Mouse (Mus musculus) cerebellum, adult 2 months (tissue): ENCODE data around the gene Pwwp2a. TPM values are rescaled to one million over a fixed set of nuclear protein-coding genes. Genes with fewer than 3 reads are reported as not detected.

Experiments used
- DNase-seq, 2 experiments: peaks; one replicate each; pipeline ENCODE4 v3.0.0; 2021
- H3K27ac ChIP-seq: fragments of 200-500 bp; 2 replicates; pipeline ENCODE4 v1.5.1; 2012; ENCODE audit warnings: low read length, control low read depth, inconsistent platforms; ENCODE audit not compliant: insufficient read depth
- H3K27me3 ChIP-seq: fragments of 200-500 bp; 2 replicates; pipeline ENCODE4 v1.6.1; 2012; ENCODE audit warnings: inconsistent platforms, mild to moderate bottlenecking, low read length, moderate library complexity; ENCODE audit not compliant: control insufficient read depth, insufficient read depth
- H3K4me1 ChIP-seq: fragments of 200-500 bp; 2 replicates; pipeline ENCODE4 v1.6.1; 2011; ENCODE audit warnings: low read length; ENCODE audit not compliant: control insufficient read depth, insufficient read depth
- H3K4me3 ChIP-seq: fragments of 200-500 bp; replicated peaks from 2 replicates; pipeline ENCODE3; 2011; ENCODE audit warnings: mild to moderate bottlenecking, low read depth, low read length, control low read depth; ENCODE audit not compliant: insufficient read depth
- CTCF ChIP-seq: fragments of 200-500 bp; IDR thresholded peaks from 2 replicates; pipeline ENCODE4 v1.5.1; 2011; ENCODE audit warnings: low read depth, mild to moderate bottlenecking, control low read depth, low read length, moderate library complexity, borderline replicate concordance; ENCODE audit not compliant: insufficient read depth
- POLR2A ChIP-seq: fragments of 200-500 bp; IDR thresholded peaks from 2 replicates; pipeline ENCODE4 v1.6.1; 2011; ENCODE audit warnings: low read length, control low read depth, borderline replicate concordance; ENCODE audit not compliant: insufficient read depth
- WGBS: fragments of 180-500 bp; shearing (Covaris S2); methylation state at CpG from one replicate; pipeline ENCODE4 v1.1.7; 2018; 5-methylcytosine and 5-hydroxymethylcytosine counted together
- polyA plus RNA-seq: library from polyadenylated mRNA; depleted of rRNA; stranded (reverse); fragments of >200 nt; gene quantifications from 2 replicates; pipeline ENCODE4 v1.2.3, GENCODE M21; 2012

Pwwp2a gene
- polyA plus RNA-seq, 1 experiment: 42.0 TPM

DNA sequence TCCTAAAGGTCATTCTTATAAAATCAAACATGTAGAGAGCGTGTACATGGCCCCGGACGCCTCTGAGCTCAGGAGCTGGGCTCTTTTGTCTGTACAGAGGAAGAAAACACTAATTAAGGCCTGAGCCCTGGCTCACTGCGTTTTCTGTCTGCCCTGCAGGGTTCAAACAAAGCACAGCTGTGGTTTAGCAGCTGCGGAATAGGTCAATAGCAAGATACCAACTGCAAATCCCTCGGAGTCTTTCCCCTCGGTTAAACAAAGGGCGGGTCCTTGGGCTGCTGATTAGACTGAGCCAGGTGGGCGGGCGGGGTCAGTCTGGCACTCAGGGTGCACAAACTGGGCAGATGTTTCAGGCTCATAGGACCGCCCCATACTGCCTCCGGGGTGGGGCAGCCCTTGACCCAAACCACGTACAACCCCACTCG is 28.7 kb upstream of the Pwwp2a start:
- Histone ChIP-seq H3K4me1 (no peaks in the 10 kb centered on the region), H3K27me3 (no peaks in the 10 kb centered on the region), H3K4me3 (no peak overlapping the region), H3K27ac (no peak overlapping the region)
- DNase-seq: no peak
- 52% methylated on average over 14 of the region's 14 CpGs for WGBS
- TF ChIP-seq CTCF (no peak), POLR2A (no peak)

DNA sequence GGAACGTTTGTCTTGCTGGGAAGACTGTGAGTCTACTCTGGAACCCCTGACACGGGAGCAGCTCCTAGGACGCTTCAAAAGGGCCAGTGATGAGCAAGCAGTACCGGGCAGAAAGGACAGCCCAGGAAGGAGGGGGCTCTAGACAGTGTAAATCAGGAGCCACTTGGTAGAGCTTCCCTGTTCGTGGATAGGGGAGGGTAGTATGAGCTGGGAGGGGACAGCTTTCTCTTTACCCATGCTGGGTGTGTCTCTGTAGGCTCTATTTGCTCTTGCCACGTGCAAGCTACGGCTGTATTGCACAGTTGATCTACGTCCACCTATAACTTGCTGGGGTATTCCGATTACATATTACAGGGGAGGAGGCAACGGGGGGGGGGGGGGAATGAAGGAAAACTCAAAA is 25.3 kb upstream of the Pwwp2a start:
- H3K4me1 ChIP-seq: no peaks in the 10 kb centered on the region
- DNase-seq: no peak
- no peak overlapping the region for H3K27ac ChIP-seq
- TF ChIP-seq POLR2A (no peak), CTCF (no peak)
- 64% methylated on average over 10 of the region's 10 CpGs for WGBS
- H3K27me3 ChIP-seq: no peaks in the 10 kb centered on the region
- no peak overlapping the region for H3K4me3 ChIP-seq

DNA sequence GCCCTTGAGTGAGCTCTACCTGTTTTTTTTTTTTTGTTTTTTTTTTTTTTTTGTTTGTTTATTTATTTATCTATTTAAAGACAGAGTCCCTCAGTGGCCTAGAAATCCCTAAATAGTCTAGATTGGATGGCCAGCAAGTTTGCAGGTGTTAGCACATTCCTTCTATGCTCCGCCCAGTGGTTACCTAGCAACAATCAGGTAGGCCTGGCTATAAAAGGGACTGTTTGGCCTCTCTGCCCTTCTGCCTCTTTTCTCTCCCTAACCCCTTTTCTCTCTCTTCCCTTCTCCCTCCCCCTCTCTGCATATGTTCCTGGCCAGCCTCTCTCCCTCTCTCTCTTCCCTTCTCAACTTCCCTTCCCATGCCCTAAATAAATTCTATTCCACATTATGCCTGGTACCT is 23.8 kb upstream of the Pwwp2a start:
- Histone ChIP-seq H3K4me3 (no peak overlapping the region), H3K27ac (no peak overlapping the region), H3K4me1 (no peaks in the 10 kb centered on the region), H3K27me3 (no peaks in the 10 kb centered on the region)
- TF ChIP-seq POLR2A (no peak), CTCF (no peak)
- DNase-seq: no peak
- 88% methylated on average over 1 of the region's 1 CpGs for WGBS

DNA sequence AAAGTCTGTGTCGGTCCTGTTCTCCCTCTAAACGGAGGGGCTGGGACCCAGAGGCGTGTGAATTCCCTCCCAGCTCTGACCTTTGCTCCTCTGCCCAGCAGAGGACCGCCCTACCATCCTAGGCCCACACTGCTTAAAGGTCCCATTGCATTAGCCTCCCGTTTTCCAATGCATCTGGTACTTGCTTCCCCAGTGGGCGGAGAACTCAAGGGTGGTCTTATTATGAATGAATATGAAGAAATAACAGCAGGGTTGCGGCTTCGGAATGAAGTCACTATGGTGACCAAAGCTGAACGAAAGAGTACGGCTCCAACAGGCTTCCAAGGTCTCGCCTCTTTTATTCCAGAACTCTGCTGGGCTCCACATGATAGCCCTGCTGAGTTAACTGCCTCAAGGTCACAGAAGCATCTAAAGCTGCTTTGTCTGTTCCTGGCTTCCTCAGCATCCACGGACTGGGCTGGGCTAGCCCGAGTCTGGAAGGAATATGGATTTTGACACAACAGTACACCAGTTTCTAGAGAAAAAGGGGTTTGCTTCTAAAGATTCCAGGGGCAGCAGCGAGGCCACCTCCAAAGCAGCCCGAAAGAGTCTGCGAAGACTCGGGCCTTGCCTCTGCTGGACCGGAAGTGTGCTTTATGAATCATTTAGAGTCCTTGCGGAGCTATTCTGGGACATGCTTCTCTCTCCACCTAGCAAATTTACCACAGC is 14.6 kb upstream of the Pwwp2a start:
- DNase-seq: peak in 1 of 2 experiments; percentile 38
- no peak overlapping the region for H3K27ac ChIP-seq
- H3K4me1 ChIP-seq: no peaks in the 10 kb centered on the region
- TF ChIP-seq POLR2A (no peak), CTCF (no peak)
- H3K27me3 ChIP-seq: no peaks in the 10 kb centered on the region
- no peak overlapping the region for H3K4me3 ChIP-seq
- 27% methylated on average over 19 of the region's 19 CpGs for WGBS

DNA sequence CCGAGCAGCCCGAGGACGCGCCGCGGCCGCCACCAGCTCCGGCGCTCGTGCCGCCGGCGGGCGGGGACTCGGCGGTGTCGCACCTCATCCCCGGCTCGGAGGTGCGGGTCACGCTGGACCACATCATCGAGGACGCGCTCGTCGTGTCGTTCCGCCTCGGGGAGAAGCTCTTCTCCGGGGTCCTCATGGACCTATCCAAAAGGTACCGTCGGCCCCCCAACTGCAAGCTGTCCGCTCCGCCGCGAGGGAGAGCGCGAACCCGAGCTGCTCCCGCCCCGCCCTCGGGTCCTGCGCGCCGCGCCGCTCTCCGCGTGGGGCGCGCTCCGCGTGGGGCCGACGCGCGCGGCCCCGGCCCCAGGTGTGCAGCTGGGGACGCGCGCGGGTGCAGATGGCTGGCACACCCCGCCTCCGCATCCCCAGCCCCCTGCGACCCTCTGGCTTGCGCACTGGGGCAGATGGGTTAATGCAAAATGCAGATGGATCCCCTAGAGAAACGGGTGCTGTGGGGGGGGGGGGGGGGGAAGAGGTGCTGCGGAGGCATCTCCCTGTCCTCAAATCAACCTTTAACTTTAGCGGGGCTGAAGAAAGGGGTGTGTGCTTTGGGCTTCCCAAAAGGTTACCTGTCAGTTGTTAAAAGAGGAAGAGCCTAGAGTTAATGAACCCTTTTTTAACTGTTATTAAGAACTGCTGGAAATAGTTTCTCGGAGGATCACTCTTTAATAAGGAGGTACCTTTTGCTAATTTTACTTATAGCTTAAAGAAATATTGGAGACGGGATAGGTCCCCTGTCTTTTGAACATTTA is 818 bp downstream of the Pwwp2a start:
- DNase-seq: peak; percentile 77 to 84
- Histone ChIP-seq H3K4me1 (no peaks in the 10 kb centered on the region; the same call in 1 of the 2 replicates), H3K4me3 (peak overlapping the region; percentile 76), H3K27me3 (no peaks in the 10 kb centered on the region), H3K27ac (peak overlapping the region; percentile 97)
- TF ChIP-seq CTCF: no peak
- TF ChIP-seq POLR2A: peak; percentile 63; the same call in 1 of the 2 replicates
- WGBS: under 1% methylated on average over 71 of the region's 72 CpGs

DNA sequence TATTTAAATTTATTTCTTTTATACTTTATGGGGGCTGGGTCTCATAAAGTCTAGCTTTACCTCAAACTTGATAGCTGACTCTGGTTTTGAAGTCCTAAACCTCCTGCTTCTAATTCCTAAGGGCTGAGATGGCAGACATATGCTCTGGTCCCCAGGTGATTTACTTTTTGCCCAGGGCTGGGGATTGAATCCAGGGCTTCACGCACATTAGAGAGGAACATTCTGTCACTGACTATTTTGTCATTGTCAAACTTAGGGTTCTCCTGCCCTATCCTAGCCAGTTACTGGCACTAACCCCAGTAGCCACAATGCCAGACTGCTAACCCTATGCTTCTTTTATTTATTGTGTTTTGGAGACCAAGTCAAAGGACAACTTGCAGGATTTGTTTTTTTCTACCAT is 7.1 kb downstream of the Pwwp2a start:
- 4% methylated on average over 1 of the region's 1 CpGs for WGBS
- peak; percentile 33 to 66 for DNase-seq
- H3K4me3 ChIP-seq: no peak overlapping the region
- TF ChIP-seq POLR2A: no peak
- TF ChIP-seq CTCF: no peak
- no peak overlapping the region for H3K27ac ChIP-seq
- no peaks in the 10 kb centered on the region for H3K27me3 ChIP-seq
- peaks cover 3% of the 10 kb centered on the region; the same call in 1 of the 2 replicates for H3K4me1 ChIP-seq

DNA sequence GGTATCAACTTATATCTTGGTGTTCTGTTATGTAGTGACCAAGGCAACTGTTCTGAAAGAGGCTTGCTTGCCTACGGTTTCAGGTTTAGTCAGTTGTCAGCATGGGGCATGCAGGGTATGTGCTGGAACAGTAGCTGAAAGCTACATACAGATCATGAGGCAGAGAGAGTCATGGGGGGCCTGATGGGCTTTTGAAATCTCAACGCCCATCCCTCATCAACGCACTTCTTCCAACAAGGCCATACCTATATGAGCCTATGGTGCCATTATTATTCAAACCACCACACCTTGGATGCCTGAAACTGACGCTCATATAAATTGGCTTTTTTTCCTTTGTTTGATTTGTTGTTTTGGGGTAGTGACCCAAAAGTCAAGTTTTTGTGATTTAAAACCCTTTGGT is 14.8 kb downstream of the Pwwp2a start:
- H3K4me3 ChIP-seq: no peak overlapping the region
- DNase-seq: no peak
- 78% methylated on average over 4 of the region's 4 CpGs for WGBS
- H3K27ac ChIP-seq: no peak overlapping the region
- H3K27me3 ChIP-seq: no peaks in the 10 kb centered on the region
- TF ChIP-seq CTCF (no peak), POLR2A (no peak)
- no peaks in the 10 kb centered on the region for H3K4me1 ChIP-seq
